Mouse (Mus musculus) erythroblast, embryonic 14.5 days (primary cell): ENCODE measurements around the gene Il3. TPM values are rescaled to one million over a fixed set of nuclear protein-coding genes. Genes with fewer than 3 reads are reported as not detected.

Experiments used
- H3K27me3 ChIP-seq: 2 replicates; pipeline ENCODE4 v1.6.1; 2012; ENCODE audit warnings: inconsistent platforms; ENCODE audit not compliant: control insufficient read depth
- H3K36me3 ChIP-seq: 2 replicates; pipeline ENCODE4 v1.6.1; 2012; ENCODE audit warnings: mild to moderate bottlenecking, inconsistent platforms; ENCODE audit not compliant: control insufficient read depth
- H3K4me1 ChIP-seq: 2 replicates; pipeline ENCODE4 v1.6.1; 2012; ENCODE audit warnings: inconsistent platforms; ENCODE audit not compliant: control insufficient read depth
- H3K4me3 ChIP-seq: replicated peaks from 2 replicates; pipeline ENCODE3; 2012; ENCODE audit warnings: moderate library complexity, mild to moderate bottlenecking, inconsistent platforms
- H3K9me3 ChIP-seq: 2 replicates; pipeline ENCODE4 v1.6.1; 2012; ENCODE audit warnings: low read length, inconsistent platforms, mixed read lengths; ENCODE audit not compliant: control insufficient read depth
- GATA1 ChIP-seq: IDR thresholded peaks from 2 replicates; pipeline ENCODE4 v1.6.1; 2012; ENCODE audit warnings: low read length, inconsistent platforms, mixed read lengths
- TAL1 ChIP-seq: IDR thresholded peaks from 3 replicates; pipeline ENCODE4 v1.6.1; 2012; ENCODE audit warnings: low read length, inconsistent platforms, mixed read lengths
- polyA plus RNA-seq: library from polyadenylated mRNA; stranded (reverse); fragments of >175 nt; gene quantifications from 2 replicates; pipeline ENCODE4 v1.2.3, GENCODE M21; 2012

Gene Il3
- polyA plus RNA-seq, 1 experiment, result not detected

DNA sequence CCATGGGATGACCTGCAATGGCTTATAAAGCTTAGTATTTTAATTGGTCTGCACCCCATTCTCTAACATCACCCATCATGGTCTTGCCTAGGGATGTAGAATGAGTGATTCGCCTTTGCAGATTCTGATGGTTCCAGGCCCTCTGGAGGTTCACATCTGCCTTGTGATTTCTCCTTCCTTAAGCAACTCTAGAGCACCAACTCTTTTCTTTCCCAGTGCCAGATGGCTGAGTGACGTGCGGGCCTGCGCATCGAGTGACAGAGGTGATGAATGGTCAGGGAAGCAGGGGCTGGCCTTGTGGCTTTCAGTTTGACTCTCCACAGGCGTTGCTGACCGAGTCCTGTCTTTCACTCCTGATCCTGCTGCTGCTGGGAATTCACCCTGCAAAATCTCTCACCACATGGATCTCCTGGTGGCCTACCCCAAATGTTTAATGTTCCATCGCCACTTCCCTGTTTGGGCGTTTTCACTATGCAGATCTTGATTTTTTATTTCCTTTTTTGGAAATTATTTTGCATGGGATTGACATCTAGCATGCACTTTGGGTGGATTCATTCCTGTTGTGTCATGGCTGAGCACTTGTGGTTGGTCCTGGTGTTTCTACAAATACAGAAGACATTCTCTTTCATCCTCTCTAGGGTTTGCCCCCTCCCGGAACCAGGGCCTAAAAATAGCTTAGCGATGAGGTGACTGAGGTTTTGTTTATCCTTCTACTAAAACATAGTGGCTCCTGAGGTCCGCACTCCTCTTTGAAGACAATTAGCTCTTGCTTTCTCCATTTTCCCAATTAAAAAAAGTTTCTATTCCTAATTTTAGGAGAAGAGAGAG, 27.1 kb upstream of the Il3 start:
- Histone ChIP-seq H3K9me3 (peaks cover 4% of the 10 kb centered on the region), H3K27me3 (no peaks in the 10 kb centered on the region), H3K4me1 (peaks cover 2% of the 10 kb centered on the region; the same call in 1 of the 2 replicates), H3K36me3 (no peaks in the 10 kb centered on the region), H3K4me3 (no peak overlapping the region)
- TF ChIP-seq GATA1 (no peak), TAL1 (no peak)

DNA sequence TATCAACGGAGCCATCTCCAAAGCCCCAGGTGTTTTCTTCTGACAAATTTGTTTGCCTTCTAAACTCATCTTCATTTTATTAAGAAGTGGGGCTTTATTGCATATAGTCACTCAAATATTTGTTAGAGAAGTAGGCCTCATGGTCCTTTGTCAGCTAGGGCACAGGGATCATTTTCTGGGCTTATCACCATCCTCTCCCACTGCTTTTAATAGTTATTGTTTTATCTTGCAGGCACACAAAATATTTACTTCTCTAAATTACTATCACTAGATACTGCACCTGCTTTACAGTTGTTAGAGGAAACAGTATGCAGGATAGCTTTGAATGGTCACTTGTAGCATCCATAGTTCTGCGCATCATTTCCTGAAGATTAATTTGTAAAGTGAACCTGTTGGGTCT, 25.1 kb upstream of the Il3 start:
- H3K9me3 ChIP-seq, result no peaks in the 10 kb centered on the region
- H3K27me3 ChIP-seq, result no peaks in the 10 kb centered on the region
- no peaks in the 10 kb centered on the region for H3K36me3 ChIP-seq
- no peak for TF ChIP-seq GATA1
- no peak for TF ChIP-seq TAL1
- no peak overlapping the region for H3K4me3 ChIP-seq
- H3K4me1 ChIP-seq, result peaks cover 2% of the 10 kb centered on the region; the same call in 1 of the 2 replicates

DNA sequence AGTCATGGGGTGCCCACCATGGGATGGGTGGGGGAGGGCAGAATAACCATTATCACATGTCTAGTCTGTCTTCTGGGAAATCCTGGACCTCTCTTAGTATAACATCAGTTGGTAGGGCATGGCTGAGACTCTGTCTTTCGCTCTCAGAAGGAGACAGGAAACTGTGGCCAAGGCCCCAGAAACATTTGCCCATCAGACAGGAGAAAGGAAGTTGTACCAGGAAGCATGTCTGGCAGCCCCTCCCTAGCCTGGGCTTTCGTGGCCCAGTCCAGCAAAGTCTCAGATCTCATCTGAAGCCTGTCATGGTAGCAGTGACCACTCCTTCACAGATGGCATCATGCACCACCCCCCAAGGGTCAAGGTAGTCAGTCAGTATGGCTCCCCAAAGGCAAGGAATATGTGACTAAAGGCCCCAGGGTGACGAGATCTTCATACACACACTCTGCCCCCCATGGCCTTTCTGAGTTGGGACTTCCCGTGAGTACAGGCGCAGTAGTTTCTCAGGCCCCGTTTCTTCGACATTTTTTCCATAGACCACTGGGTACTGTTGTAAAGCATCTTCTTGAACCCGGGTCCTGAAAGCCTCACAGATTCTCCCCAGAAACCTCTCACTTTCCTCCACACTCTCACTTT, 20.9 kb upstream of the Il3 start:
- H3K4me1 ChIP-seq, result peaks cover 2% of the 10 kb centered on the region; the same call in 1 of the 2 replicates
- no peaks in the 10 kb centered on the region for H3K27me3 ChIP-seq
- H3K4me3 ChIP-seq, result no peak overlapping the region
- H3K9me3 ChIP-seq, result no peaks in the 10 kb centered on the region
- TF ChIP-seq GATA1 (no peak), TAL1 (no peak)
- no peaks in the 10 kb centered on the region for H3K36me3 ChIP-seq

DNA sequence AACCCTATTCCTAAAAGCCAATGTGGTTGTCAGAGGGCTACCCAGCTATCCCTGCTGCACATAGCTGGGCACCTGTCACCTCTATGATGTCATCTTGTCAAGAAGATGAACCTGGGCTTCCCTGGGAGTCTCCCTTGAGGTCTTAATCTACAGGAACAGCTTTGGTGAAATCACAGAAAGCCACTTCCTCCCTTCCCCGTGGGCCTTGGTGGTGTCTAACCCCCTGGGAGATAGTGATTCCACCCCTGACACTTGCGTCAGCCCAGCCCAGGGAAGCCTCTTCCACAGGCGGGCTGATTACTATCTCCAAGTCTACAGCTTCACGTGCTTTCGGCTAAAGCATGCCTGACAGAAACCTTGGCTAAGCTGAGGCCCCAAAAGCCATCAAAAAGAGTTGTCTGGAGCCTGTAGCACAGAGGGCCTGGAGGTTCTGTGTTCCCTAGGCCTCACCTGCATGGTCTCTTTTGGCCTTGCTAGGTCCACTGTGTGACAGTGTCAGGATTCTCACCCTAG, 4.4 kb upstream of the Il3 start:
- H3K36me3 ChIP-seq, result no peaks in the 10 kb centered on the region
- H3K4me1 ChIP-seq, result no peaks in the 10 kb centered on the region
- H3K27me3 ChIP-seq, result no peaks in the 10 kb centered on the region
- TF ChIP-seq GATA1 (no peak), TAL1 (no peak)
- no peak overlapping the region for H3K4me3 ChIP-seq
- H3K9me3 ChIP-seq, result no peaks in the 10 kb centered on the region

DNA sequence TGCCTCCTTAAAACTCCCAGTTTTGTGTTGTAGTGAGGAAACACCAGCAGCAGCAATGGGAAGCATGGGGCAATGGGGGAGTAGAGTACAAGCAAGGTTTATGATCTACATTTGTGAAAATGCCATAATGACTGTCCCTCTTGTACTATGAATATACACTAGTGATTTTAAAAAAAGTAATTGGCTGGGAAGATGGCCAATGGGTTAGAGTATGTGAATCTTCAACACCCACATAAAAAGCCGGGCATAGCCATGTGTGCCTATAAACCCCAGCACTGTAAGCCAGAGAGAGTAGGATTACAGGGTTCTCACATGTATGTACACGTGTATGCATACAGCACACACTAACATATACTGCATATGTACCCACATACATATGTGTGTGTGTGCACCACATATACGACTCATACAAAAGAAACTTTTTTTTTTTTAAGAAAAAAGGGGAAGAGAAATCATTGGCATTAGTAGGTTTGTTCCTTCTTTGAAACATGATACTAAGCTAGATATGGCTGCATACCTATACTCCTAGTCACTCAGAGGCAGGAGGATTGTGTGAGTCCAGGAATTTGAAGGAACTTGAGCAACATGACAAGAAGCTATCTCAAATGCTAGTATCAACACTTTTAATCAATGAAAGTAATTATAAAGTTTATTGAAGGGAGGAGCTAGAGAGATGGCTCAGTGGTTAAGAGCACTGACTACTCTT, 2.3 kb upstream of the Il3 start:
- TF ChIP-seq TAL1, result no peak
- TF ChIP-seq GATA1, result no peak
- Histone ChIP-seq H3K36me3 (no peaks in the 10 kb centered on the region), H3K4me3 (no peak overlapping the region), H3K4me1 (no peaks in the 10 kb centered on the region), H3K9me3 (no peaks in the 10 kb centered on the region), H3K27me3 (no peaks in the 10 kb centered on the region)

DNA sequence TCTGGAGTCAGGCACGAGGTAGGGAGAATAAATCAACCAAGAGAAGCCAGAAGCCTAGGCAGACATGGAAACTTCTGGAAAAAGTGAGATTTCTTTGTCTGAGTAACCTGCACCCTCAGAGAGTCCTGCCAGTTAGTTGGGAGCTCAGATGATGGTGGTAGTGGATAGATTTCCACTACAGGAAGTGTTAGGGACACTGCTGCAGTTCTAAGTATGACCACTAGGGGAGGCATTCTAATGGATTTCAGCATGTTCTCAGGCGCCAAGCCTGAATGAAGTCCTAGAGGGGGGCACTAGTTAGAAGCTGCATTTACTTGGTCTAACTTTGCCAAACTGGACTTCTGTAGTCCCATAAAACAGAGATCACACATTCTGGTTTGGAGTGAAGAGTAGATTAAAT, 2.5 kb downstream of the Il3 start:
- no peaks in the 10 kb centered on the region for H3K4me1 ChIP-seq
- H3K4me3 ChIP-seq, result no peak overlapping the region
- H3K36me3 ChIP-seq, result no peaks in the 10 kb centered on the region
- H3K27me3 ChIP-seq, result no peaks in the 10 kb centered on the region
- no peaks in the 10 kb centered on the region for H3K9me3 ChIP-seq
- TF ChIP-seq TAL1, result no peak
- TF ChIP-seq GATA1, result no peak

DNA sequence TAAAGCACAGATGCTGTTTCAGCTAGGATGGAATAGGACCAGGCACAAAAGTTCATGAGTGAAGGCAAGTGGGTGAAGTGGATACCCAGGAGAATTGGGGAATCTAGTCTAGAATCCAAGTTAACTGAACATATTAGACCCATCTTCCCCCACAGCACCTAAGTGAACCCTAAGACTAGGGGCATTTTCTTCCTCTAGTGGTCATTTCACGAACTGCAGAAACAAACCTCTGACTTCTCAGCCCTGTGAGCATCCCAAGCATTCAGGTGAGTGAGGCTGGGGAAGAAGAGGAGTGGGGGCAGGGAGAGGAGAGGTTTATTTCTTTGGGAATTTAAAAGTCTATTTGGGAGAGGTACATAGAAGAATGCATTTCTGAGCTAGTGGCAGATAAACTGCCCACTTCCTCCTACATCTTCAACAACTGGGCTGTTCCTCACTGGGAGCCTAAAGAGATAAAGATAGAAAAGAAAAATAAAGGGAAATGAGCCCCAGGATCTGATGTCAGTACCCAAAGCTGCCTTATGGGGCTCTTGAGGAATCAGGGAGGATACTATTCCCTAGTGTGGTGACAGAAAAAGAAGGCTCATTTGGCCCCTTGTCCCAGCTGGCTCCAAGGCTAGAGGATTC, 3.6 kb downstream of the Il3 start:
- Histone ChIP-seq H3K4me3 (no peak overlapping the region), H3K36me3 (no peaks in the 10 kb centered on the region), H3K9me3 (no peaks in the 10 kb centered on the region), H3K4me1 (no peaks in the 10 kb centered on the region), H3K27me3 (no peaks in the 10 kb centered on the region)
- TF ChIP-seq TAL1, result no peak
- TF ChIP-seq GATA1, result no peak

DNA sequence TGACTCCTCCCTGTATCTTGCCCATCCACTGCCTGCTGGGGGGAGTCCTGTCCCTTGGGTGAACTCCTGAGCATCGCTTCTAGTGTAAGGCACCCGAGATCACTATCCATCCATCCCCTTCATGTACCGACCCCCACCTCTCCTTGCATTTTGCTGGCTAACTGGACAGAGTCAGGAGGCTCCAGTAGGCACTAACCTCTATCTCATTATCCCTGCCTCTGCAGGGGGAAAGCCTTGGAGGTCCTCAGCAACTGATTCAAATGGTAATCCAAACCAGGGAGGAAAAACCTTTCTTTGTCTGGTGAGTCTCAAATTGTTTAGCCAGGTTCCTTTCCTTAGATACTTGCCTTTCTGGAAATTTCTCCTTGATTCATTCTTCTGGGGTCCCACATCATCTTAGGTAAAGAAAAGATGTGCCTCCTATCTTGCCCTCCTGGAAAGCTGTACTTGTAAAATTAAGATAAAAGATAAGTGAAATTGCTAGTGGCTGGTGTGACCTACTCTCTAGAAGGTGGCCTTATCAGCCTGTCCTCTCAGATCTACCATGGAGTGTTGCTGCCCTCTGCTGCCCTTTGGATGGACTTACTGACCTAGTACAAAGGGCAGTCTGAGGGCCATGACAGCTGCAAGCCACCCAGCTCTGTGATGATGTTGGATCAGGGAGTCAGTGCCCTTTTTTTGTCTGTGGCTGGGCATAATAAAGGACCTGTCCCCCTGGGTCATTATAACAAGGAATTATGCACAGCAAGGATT, 10.3 kb downstream of the Il3 start:
- no peaks in the 10 kb centered on the region; the same call in 1 of the 2 replicates for H3K27me3 ChIP-seq
- TF ChIP-seq TAL1 (no peak), GATA1 (no peak)
- no peaks in the 10 kb centered on the region for H3K9me3 ChIP-seq
- no peaks in the 10 kb centered on the region for H3K4me1 ChIP-seq
- H3K4me3 ChIP-seq, result no peak overlapping the region
- H3K36me3 ChIP-seq, result no peaks in the 10 kb centered on the region
